Mouse (Mus musculus) liver, embryonic 11.5 days (tissue): ENCODE data around the gene Dyx1c1. TPM values are rescaled to one million over a fixed set of nuclear protein-coding genes. Genes with fewer than 3 reads are reported as not detected.

ENCODE experiments used
- ATAC-seq: fragments of 200-750 bp; cut with Nextera tagmentation; replicated peaks from 2 replicates; pipeline ENCODE4 v1.8.0; 2017; ENCODE audit warnings: moderate number of reproducible peaks, mild to moderate bottlenecking, moderate TSS enrichment, moderate library complexity; ENCODE audit not compliant: low FRiP score
- DNase-seq: peaks from one replicate; pipeline ENCODE4 v3.0.0-alpha.2; 2017; ENCODE audit warnings: low spot score
- H3K27ac ChIP-seq: fragments of 300-500 bp; sonication (generic); 2 replicates; pipeline ENCODE4 v1.5.1; 2014; ENCODE audit warnings: mild to moderate bottlenecking, low read depth, low read length, control low read depth
- H3K27me3 ChIP-seq: fragments of 300-500 bp; sonication (generic); replicated peaks from 2 replicates; pipeline ENCODE4 v1.6.1; 2014; ENCODE audit warnings: low read length, mixed read lengths; ENCODE audit not compliant: control insufficient read depth, insufficient read depth
- H3K36me3 ChIP-seq: fragments of 300-500 bp; sonication (generic); 2 replicates; pipeline ENCODE4 v1.6.1; 2014; ENCODE audit warnings: mild to moderate bottlenecking, low read length, moderate library complexity, mixed read lengths; ENCODE audit not compliant: control insufficient read depth, insufficient read depth
- H3K4me1 ChIP-seq: fragments of 300-500 bp; sonication (generic); replicated peaks from 2 replicates; pipeline ENCODE4 v1.6.1; 2014; ENCODE audit warnings: low read length, mixed read lengths; ENCODE audit not compliant: control insufficient read depth, insufficient read depth
- H3K4me2 ChIP-seq: fragments of 300-500 bp; sonication (generic); 2 replicates; pipeline ENCODE4 v1.6.1; 2014; ENCODE audit warnings: mild to moderate bottlenecking, control low read depth, moderate library complexity
- H3K4me3 ChIP-seq: fragments of 300-500 bp; sonication (generic); 2 replicates; pipeline ENCODE4 v1.5.1; 2014; ENCODE audit warnings: low read depth, low read length, control low read depth
- H3K9ac ChIP-seq: fragments of 300-500 bp; sonication (generic); 2 replicates; pipeline ENCODE4 v1.6.1; 2014; ENCODE audit warnings: low read depth, low read length, control low read depth
- H3K9me3 ChIP-seq: fragments of 300-500 bp; sonication (generic); 2 replicates; pipeline ENCODE4 v1.6.1; 2016; ENCODE audit warnings: low read length, inconsistent platforms, mixed read lengths; ENCODE audit not compliant: control insufficient read depth
- WGBS: fragments of 180-500 bp; shearing (Covaris S2); extraction: QIAGEN DNeasy Blood & Tissue Kit; methylation state at CpG from one replicate; pipeline ENCODE4 v1.1.7; 2014; 5-methylcytosine and 5-hydroxymethylcytosine counted together
- polyA plus RNA-seq: library from polyadenylated mRNA; unstranded; fragments of >200 nt; fragmentation: Nextera tagmentation; extraction: Ambion mirVana; gene quantifications from 2 replicates; pipeline ENCODE4 v1.2.1, GENCODE M21; 2014

Dyx1c1 gene
- polyA plus RNA-seq, 1 experiment from 2014 or later: 0.70 TPM

- no peak overlapping the region for H3K4me2 ChIP-seq
- no peaks in the 10 kb centered on the region for H3K9me3 ChIP-seq
- no peaks in the 10 kb centered on the region for H3K4me1 ChIP-seq
- H3K4me3 ChIP-seq: no peak overlapping the region
- DNase-seq (no peak), ATAC-seq (no peak)
- H3K36me3 ChIP-seq: 0 out of 2 replicates have a peak, but pooled peaks cover 4% of the 10 kb centered on the region
- H3K27ac ChIP-seq: no peak overlapping the region
- WGBS: 74% methylated on average over 13 of the region's 13 CpGs
- H3K27me3 ChIP-seq: no peaks in the 10 kb centered on the region
- no peak overlapping the region for H3K9ac ChIP-seq
These were observed 42.9 kb downstream of the Dyx1c1 start for GRCm38 (mm10) chr9:73001314-73002011.

- H3K27ac ChIP-seq: no peak overlapping the region
- H3K9me3 ChIP-seq: no peaks in the 10 kb centered on the region
- 0 out of 2 replicates have a peak, but pooled peaks cover 4% of the 10 kb centered on the region for H3K36me3 ChIP-seq
- H3K9ac ChIP-seq: no peak overlapping the region
- no peaks in the 10 kb centered on the region for H3K27me3 ChIP-seq
- 70% methylated on average over 3 of the region's 3 CpGs for WGBS
- no peak overlapping the region for H3K4me2 ChIP-seq
- ATAC-seq: no peak
- H3K4me3 ChIP-seq: no peak overlapping the region
- H3K4me1 ChIP-seq: no peaks in the 10 kb centered on the region
- no peak for DNase-seq
These were observed 43.6 kb downstream of the Dyx1c1 start for GRCm38 (mm10) chr9:73002177-73002576.

GRCm38 (mm10) chr9:73004076-73004475, 45.5 kb downstream of the Dyx1c1 start:
- 90% methylated on average over 8 of the region's 8 CpGs for WGBS
- Histone ChIP-seq H3K4me2 (no peak overlapping the region), H3K4me1 (no peaks in the 10 kb centered on the region), H3K4me3 (no peak overlapping the region), H3K9ac (no peak overlapping the region), H3K36me3 (0 out of 2 replicates have a peak, but pooled peaks cover 4% of the 10 kb centered on the region), H3K27me3 (no peaks in the 10 kb centered on the region), H3K9me3 (no peaks in the 10 kb centered on the region), H3K27ac (no peak overlapping the region)
- ATAC-seq (no peak), DNase-seq (no peak)

GRCm38 (mm10) chr9:73005106-73005505, 46.5 kb downstream of the Dyx1c1 start:
- H3K4me3 ChIP-seq: no peak overlapping the region
- no peak overlapping the region for H3K4me2 ChIP-seq
- no peak overlapping the region for H3K9ac ChIP-seq
- H3K27ac ChIP-seq: no peak overlapping the region
- no peaks in the 10 kb centered on the region for H3K9me3 ChIP-seq
- no peak for ATAC-seq
- no peaks in the 10 kb centered on the region for H3K27me3 ChIP-seq
- 80% methylated on average over 6 of the region's 6 CpGs for WGBS
- H3K4me1 ChIP-seq: no peaks in the 10 kb centered on the region
- 0 out of 2 replicates have a peak, but pooled peaks cover 4% of the 10 kb centered on the region for H3K36me3 ChIP-seq
- DNase-seq: no peak

GRCm38 (mm10) chr9:73006175-73006574, 47.6 kb downstream of the Dyx1c1 start:
- 94% methylated on average over 3 of the region's 3 CpGs for WGBS
- Histone ChIP-seq H3K9ac (no peak overlapping the region), H3K4me2 (no peak overlapping the region)

GRCm38 (mm10) chr9:73008384-73008783, 49.8 kb downstream of the Dyx1c1 start:
- H3K4me1 ChIP-seq: no peaks in the 10 kb centered on the region
- no peaks in the 10 kb centered on the region for H3K27me3 ChIP-seq
- no peak overlapping the region for H3K9ac ChIP-seq
- DNase-seq: no peak
- no peak for ATAC-seq
- H3K4me3 ChIP-seq: no peak overlapping the region
- no peak overlapping the region for H3K4me2 ChIP-seq
- H3K27ac ChIP-seq: no peak overlapping the region
- 53% methylated on average over 3 of the region's 3 CpGs for WGBS
- H3K36me3 ChIP-seq: 0 out of 2 replicates have a peak, but pooled peaks cover 4% of the 10 kb centered on the region
- no peaks in the 10 kb centered on the region for H3K9me3 ChIP-seq

More at GRCm38 (mm10) chr9:73006175-73006574, 47.6 kb downstream of the Dyx1c1 start:
- Histone ChIP-seq H3K27ac (no peak overlapping the region), H3K36me3 (0 out of 2 replicates have a peak, but pooled peaks cover 4% of the 10 kb centered on the region), H3K27me3 (no peaks in the 10 kb centered on the region), H3K4me1 (no peaks in the 10 kb centered on the region), H3K4me3 (no peak overlapping the region), H3K9me3 (no peaks in the 10 kb centered on the region)
- no peak for DNase-seq
- ATAC-seq: no peak

GRCm38 (mm10) chr9:73012629-73013028, 54.0 kb downstream of the Dyx1c1 start:
- no peak overlapping the region for H3K27ac ChIP-seq
- peaks cover 12% of the 10 kb centered on the region; the same call in 1 of the 2 replicates for H3K36me3 ChIP-seq
- no peak overlapping the region for H3K4me3 ChIP-seq
- H3K27me3 ChIP-seq: no peaks in the 10 kb centered on the region
- H3K4me1 ChIP-seq: no peaks in the 10 kb centered on the region
- no peak for DNase-seq
- ATAC-seq: no peak
- 88% methylated on average over 4 of the region's 4 CpGs for WGBS
- no peak overlapping the region for H3K9ac ChIP-seq
- no peaks in the 10 kb centered on the region for H3K9me3 ChIP-seq
- no peak overlapping the region for H3K4me2 ChIP-seq

DNA sequence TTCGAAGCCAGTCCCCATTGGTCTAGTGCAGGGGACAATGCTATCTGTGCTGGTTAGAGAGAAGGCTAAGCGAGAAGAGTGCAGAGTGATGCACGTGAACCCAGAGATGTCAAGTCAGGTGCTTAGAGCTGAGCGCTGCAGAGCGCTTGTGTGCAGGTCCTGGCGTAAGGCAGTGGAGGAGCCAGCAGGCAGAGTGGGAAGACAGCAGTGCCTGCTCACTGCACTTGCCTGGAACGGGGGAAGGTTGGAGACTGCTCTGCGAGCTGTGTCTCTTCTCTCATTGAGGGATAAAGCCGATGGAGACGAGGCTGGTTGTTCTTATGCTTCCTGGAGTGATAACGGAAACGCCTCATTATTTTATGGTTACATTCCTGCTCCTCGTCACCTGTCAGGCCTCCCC, 56.1 kb downstream of the Dyx1c1 start:
- peaks cover 12% of the 10 kb centered on the region; the same call in 1 of the 2 replicates for H3K36me3 ChIP-seq
- 72% methylated on average over 13 of the region's 13 CpGs for WGBS

GRCm38 (mm10) chr9:73019841-73020240, 61.3 kb downstream of the Dyx1c1 start:
- Histone ChIP-seq H3K4me2 (no peak overlapping the region), H3K36me3 (peaks cover 17% of the 10 kb centered on the region), H3K27ac (no peak overlapping the region), H3K9me3 (no peaks in the 10 kb centered on the region), H3K9ac (no peak overlapping the region), H3K27me3 (no peaks in the 10 kb centered on the region), H3K4me3 (no peak overlapping the region), H3K4me1 (no peaks in the 10 kb centered on the region)
- no peak for DNase-seq
- 86% methylated on average over 10 of the region's 10 CpGs for WGBS
- ATAC-seq: no peak

More for the DNA sequence above, 56.1 kb downstream of the Dyx1c1 start:
- Histone ChIP-seq H3K9ac (no peak overlapping the region), H3K4me1 (no peaks in the 10 kb centered on the region), H3K27me3 (no peaks in the 10 kb centered on the region), H3K27ac (no peak overlapping the region), H3K4me3 (no peak overlapping the region), H3K9me3 (no peaks in the 10 kb centered on the region), H3K4me2 (no peak overlapping the region)
- DNase-seq (no peak), ATAC-seq (no peak)
